Mouse (Mus musculus) bone marrow macrophage, adult 2 months (primary cell): Measurements from ENCODE around the gene Stip1.

ENCODE experiments used
- CTCF ChIP-seq: IDR thresholded peaks from 2 replicates; pipeline ENCODE4 v1.5.1; 2012; ENCODE audit warnings: low read depth, mild to moderate bottlenecking, low read length, moderate library complexity
- POLR2A ChIP-seq: IDR thresholded peaks from 2 replicates; pipeline ENCODE4 v1.6.1; 2012; ENCODE audit warnings: mild to moderate bottlenecking, low read depth, low read length, borderline replicate concordance

DNA sequence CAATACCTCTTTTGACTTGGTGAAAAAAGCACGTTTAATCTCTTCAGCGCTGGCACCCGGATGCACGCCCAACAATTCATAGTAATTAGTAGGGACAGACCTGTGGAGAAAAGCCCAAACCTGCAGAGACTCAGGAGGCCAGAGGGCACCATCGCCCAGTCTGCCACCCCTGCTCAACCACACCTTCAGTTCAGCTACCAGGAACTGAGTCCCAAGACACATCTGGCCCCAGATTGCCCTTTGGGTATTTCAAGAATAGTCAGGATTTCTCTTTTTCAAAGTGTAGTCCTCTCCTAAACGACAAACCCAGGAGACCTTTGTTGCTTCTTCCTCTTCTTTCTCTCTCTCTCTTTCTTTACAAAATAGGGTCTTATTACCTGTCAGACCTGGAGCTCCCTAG, 49.1 kb downstream of the Stip1 start:
- TF ChIP-seq POLR2A (no peak), CTCF (no peak)
